In the genomic region with DNA sequence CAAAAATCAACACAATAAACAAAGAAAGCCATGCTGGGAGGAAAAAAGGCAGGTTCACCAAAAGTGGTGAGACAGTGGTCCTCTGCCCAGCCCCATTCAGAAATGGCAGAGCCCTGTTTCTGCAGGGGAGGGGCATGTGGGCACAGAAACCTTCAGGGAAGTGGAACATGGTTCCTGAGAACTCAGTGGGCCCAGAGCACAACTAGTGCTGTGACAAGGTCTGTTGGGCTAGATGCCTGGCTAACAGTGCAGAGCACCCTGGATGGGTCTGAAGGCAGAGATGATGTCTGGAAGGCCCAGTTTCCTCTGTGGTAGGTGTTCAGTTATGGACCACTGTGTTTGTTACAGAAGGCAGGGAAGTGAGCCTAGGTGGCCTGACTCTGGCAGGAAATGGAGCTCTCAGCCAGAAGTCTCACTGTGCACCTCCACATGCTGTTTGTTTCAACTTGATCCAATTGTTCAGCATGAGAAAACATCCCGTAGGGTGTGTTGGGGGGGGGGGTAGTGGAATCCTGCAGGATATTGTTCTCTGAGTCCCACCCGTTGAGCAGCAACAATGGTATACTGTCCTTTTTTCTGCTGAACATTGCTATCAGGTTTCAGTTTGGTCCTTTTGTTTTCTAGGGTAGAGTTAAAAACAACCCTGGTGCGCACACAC, we compare ENCODE assay signal across 9 mouse cellular contexts.
DNase-seq lines count a peak whose midpoint lies in the region; ATAC-seq and TF ChIP-seq lines count a peak whose summit lies in the region.
"Had no signal": no experiment of that assay in that cellular context is flagged by ENCODE, and none has a peak within 500 bp of the region (broad histone marks: within the 10 kb centered on the region; RNA-seq: fewer than 3 reads in every experiment).

No protein-coding gene starts in this region.

- intact Hi-C loops in gastrocnemius, postnatal 36 days (cut with DNase I): no loop called here

- 0 out of 2 replicates have a peak, but pooled peaks cover 5% of the 10 kb centered on the region for H3K4me1 ChIP-seq in kidney, postnatal 0 days (replicated peaks; ENCODE audit: insufficient read depth, low read length)
- H3K4me1 ChIP-seq in brown adipose tissue, adult 24 weeks (ENCODE audit: control insufficient read depth, insufficient read depth, insufficient read length, low read length): peaks cover 18% of the 10 kb centered on the region
- H3K4me1 ChIP-seq in heart, embryonic 13.5 days: peaks cover 53% of the 10 kb centered on the region
- H3K4me1 ChIP-seq in midbrain, embryonic 15.5 days: peaks cover 38% of the 10 kb centered on the region

- H3K36me3 ChIP-seq in kidney, postnatal 0 days (ENCODE audit: insufficient read depth, low read length): no peaks in the 10 kb centered on the region
- no peaks in the 10 kb centered on the region for H3K36me3 ChIP-seq in heart, embryonic 13.5 days
- H3K36me3 ChIP-seq in midbrain, embryonic 15.5 days (replicated peaks): no peaks in the 10 kb centered on the region
- H3K36me3 ChIP-seq: limb, embryonic 12.5 days had no signal

- no peak for ATAC-seq in kidney, postnatal 0 days (replicated peaks; ENCODE audit: low FRiP score, low read depth)
- ATAC-seq in heart, embryonic 13.5 days (ENCODE audit: extremely low read depth, insufficient number of reproducible peaks, low FRiP score, low TSS enrichment): no peak
- ATAC-seq in midbrain, embryonic 15.5 days (replicated peaks): peak; percentile 46
- no peak for ATAC-seq in megakaryocyte-erythroid progenitor cell, adult 5-6 weeks (replicated peaks; ENCODE audit: low FRiP score, low TSS enrichment, poor library complexity, severe bottlenecking)

- no peak for TF ChIP-seq CTCF in kidney, postnatal 0 days (IDR thresholded peaks at IDR 0.05; ENCODE audit: low read depth)

- no peak overlapping the region for H3K9ac ChIP-seq in kidney, postnatal 0 days (ENCODE audit: low read depth, low read length)
- no peak overlapping the region for H3K9ac ChIP-seq in heart, embryonic 13.5 days
- no peak overlapping the region for H3K9ac ChIP-seq in midbrain, embryonic 15.5 days
- H3K9ac ChIP-seq: limb, embryonic 12.5 days had no signal

- peak overlapping the region; percentile 38; the same call in 1 of the 2 replicates for H3K27ac ChIP-seq in kidney, postnatal 0 days
- H3K27ac ChIP-seq in brown adipose tissue, adult 24 weeks (replicated peaks; ENCODE audit: low read depth, low read length): peak overlapping the region; percentile 91
- H3K27ac ChIP-seq in heart, embryonic 13.5 days (replicated peaks): peak overlapping the region; percentile 85
- H3K27ac ChIP-seq in midbrain, embryonic 15.5 days: peak overlapping the region; percentile 79
- H3K27ac ChIP-seq: limb, embryonic 12.5 days had no signal

- H3K4me3 ChIP-seq in kidney, postnatal 0 days (replicated peaks; ENCODE audit: low read depth, low read length): no peak overlapping the region
- 0 out of 2 replicates have a peak overlapping the region, but pooled peaks have one; percentile 6 for H3K4me3 ChIP-seq in brown adipose tissue, adult 24 weeks (ENCODE audit: insufficient read depth, low read depth, low read length)
- no peak overlapping the region for H3K4me3 ChIP-seq in heart, embryonic 13.5 days
- H3K4me3 ChIP-seq in midbrain, embryonic 15.5 days: no peak overlapping the region
- H3K4me3 ChIP-seq: limb, embryonic 12.5 days had no signal

- DNase-seq in kidney, postnatal 0 days (ENCODE audit: low spot score): no peak
- DNase-seq in kidney, postnatal 14 days: no peak
- no peak for DNase-seq in gastrocnemius, postnatal 36 days
- DNase-seq in embryo, embryonic 10.5 days (ENCODE audit: low spot score): no peak

- H3K9me3 ChIP-seq in kidney, postnatal 0 days (replicated peaks; ENCODE audit: low read length): no peaks in the 10 kb centered on the region
- no peaks in the 10 kb centered on the region for H3K9me3 ChIP-seq in heart, embryonic 13.5 days
- H3K9me3 ChIP-seq in midbrain, embryonic 15.5 days: no peaks in the 10 kb centered on the region
- H3K9me3 ChIP-seq: limb, embryonic 12.5 days had no signal

- H3K4me2 ChIP-seq in kidney, postnatal 0 days (ENCODE audit: low read length): no peak overlapping the region
- H3K4me2 ChIP-seq in heart, embryonic 13.5 days: no peak overlapping the region
- H3K4me2 ChIP-seq in midbrain, embryonic 15.5 days: no peak overlapping the region
- H3K4me2 ChIP-seq: limb, embryonic 12.5 days had no signal

- 33% methylated on average over 3 of the region's 3 CpGs for WGBS in kidney, postnatal 0 days
- 63% methylated on average over 3 of the region's 3 CpGs for WGBS in heart, embryonic 13.5 days
- WGBS in midbrain, embryonic 15.5 days: 14% methylated on average over 3 of the region's 3 CpGs

- H3K27me3 ChIP-seq in kidney, postnatal 0 days (ENCODE audit: insufficient read depth, low read length): no peaks in the 10 kb centered on the region
- no peaks in the 10 kb centered on the region for H3K27me3 ChIP-seq in heart, embryonic 13.5 days (replicated peaks)
- H3K27me3 ChIP-seq in midbrain, embryonic 15.5 days (replicated peaks): no peaks in the 10 kb centered on the region
- H3K27me3 ChIP-seq: limb, embryonic 12.5 days had no signal

Comparison
In these comparisons a context has a peak if more than half of its experiments do, and no peak if none do; other contexts are left out.
1. H3K27ac ChIP-seq: peak in every context shown above with its lines; median percentile 91 in brown adipose tissue, adult 24 weeks; 85 in heart, embryonic 13.5 days; 79 in midbrain, embryonic 15.5 days; 38 in kidney, postnatal 0 days.